Mouse (Mus musculus) limb, embryonic 14.5 days (tissue): ENCODE data around the gene P3h4. TPM values are rescaled to one million over a fixed set of nuclear protein-coding genes. Genes with fewer than 3 reads are reported as not detected.

Source experiments
- ATAC-seq: fragments of 200-750 bp; cut with Nextera tagmentation; 2 replicates; pipeline ENCODE4 v1.8.0; 2017; ENCODE audit warnings: low read depth, moderate number of reproducible peaks, moderate TSS enrichment; ENCODE audit not compliant: low FRiP score
- DNase-seq: peaks from one replicate; pipeline ENCODE4 v3.0.0-alpha.2; 2015; ENCODE audit warnings: low spot score
- H3K27ac ChIP-seq: fragments of 300-500 bp; sonication (generic); replicated peaks from 2 replicates; pipeline ENCODE4 v1.5.1; 2014; ENCODE audit warnings: low read depth, mild to moderate bottlenecking, low read length, moderate library complexity, mixed read lengths
- H3K27me3 ChIP-seq: fragments of 300-500 bp; sonication (generic); 2 replicates; pipeline ENCODE4 v1.6.1; 2014; ENCODE audit warnings: low read length, mixed read lengths; ENCODE audit not compliant: control insufficient read depth, insufficient read depth
- H3K36me3 ChIP-seq: fragments of 300-500 bp; sonication (generic); 2 replicates; pipeline ENCODE4 v1.6.1; 2014; ENCODE audit warnings: mild to moderate bottlenecking, low read length, moderate library complexity, mixed read lengths; ENCODE audit not compliant: control insufficient read depth, insufficient read depth
- H3K4me1 ChIP-seq: fragments of 300-500 bp; sonication (generic); 2 replicates; pipeline ENCODE4 v1.6.1; 2014; ENCODE audit warnings: antibody characterized with exemption, low read length, mixed read lengths; ENCODE audit not compliant: control insufficient read depth, insufficient read depth
- H3K4me2 ChIP-seq: fragments of 300-500 bp; sonication (generic); replicated peaks from 2 replicates; pipeline ENCODE4 v1.6.1; 2014; ENCODE audit warnings: low read depth, mild to moderate bottlenecking, low read length, moderate library complexity; ENCODE audit not compliant: severe bottlenecking
- H3K4me3 ChIP-seq: fragments of 300-500 bp; sonication (generic); replicated peaks from 2 replicates; pipeline ENCODE4 v1.5.1; 2014; ENCODE audit warnings: low read length
- H3K9ac ChIP-seq: fragments of 300-500 bp; sonication (generic); 2 replicates; pipeline ENCODE4 v1.6.1; 2014; ENCODE audit warnings: mild to moderate bottlenecking, low read depth, low read length, moderate library complexity; ENCODE audit not compliant: severe bottlenecking
- H3K9me3 ChIP-seq: fragments of 300-500 bp; sonication (generic); 2 replicates; pipeline ENCODE4 v1.6.1; 2016; ENCODE audit warnings: low read length; ENCODE audit not compliant: control insufficient read depth
- POLR2A ChIP-seq: fragments of 200-500 bp; IDR thresholded peaks from 2 replicates; pipeline ENCODE4 v1.8.0; 2012; ENCODE audit warnings: inconsistent platforms, mild to moderate bottlenecking, moderate library complexity, borderline replicate concordance; ENCODE audit not compliant: insufficient read depth, insufficient read length; ENCODE audit errors: extremely low read depth
- WGBS: fragments of 180-500 bp; shearing (Covaris S2); extraction: QIAGEN DNeasy Blood & Tissue Kit; methylation state at CpG from one replicate; pipeline ENCODE4 v1.1.7; 2014; 5-methylcytosine and 5-hydroxymethylcytosine counted together
- polyA plus RNA-seq, 2 experiments: library from polyadenylated mRNA; depleted of rRNA in 1 of 2; stranded (reverse) in 1 of 2; unstranded in 1 of 2; fragments of >200 nt; fragmentation: Nextera tagmentation in 1 of 2; extraction: Ambion mirVana in 1 of 2; gene quantifications; 2 replicates each; pipeline versions ENCODE4 v1.2.1 to v1.2.3; 2012 to 2014

The P3h4 gene
- polyA plus RNA-seq, 2 experiments: 95.2 to 120 TPM

- no peak for TF ChIP-seq POLR2A
- ATAC-seq (no peak), DNase-seq (no peak)
- no peak overlapping the region for H3K4me2 ChIP-seq
- no peak overlapping the region for H3K9ac ChIP-seq
- WGBS: 65% methylated on average over 9 of the region's 9 CpGs
- H3K27ac ChIP-seq: no peak overlapping the region
- no peak overlapping the region for H3K4me3 ChIP-seq
- peaks cover 19% of the 10 kb centered on the region for H3K4me1 ChIP-seq
- H3K36me3 ChIP-seq: peaks cover 3% of the 10 kb centered on the region; the same call in 1 of the 2 replicates
- H3K27me3 ChIP-seq: no peaks in the 10 kb centered on the region
- no peaks in the 10 kb centered on the region for H3K9me3 ChIP-seq
Measured at GRCm38 (mm10) chr11:100399320-100399719, 15.3 kb downstream of the P3h4 start.

DNA sequence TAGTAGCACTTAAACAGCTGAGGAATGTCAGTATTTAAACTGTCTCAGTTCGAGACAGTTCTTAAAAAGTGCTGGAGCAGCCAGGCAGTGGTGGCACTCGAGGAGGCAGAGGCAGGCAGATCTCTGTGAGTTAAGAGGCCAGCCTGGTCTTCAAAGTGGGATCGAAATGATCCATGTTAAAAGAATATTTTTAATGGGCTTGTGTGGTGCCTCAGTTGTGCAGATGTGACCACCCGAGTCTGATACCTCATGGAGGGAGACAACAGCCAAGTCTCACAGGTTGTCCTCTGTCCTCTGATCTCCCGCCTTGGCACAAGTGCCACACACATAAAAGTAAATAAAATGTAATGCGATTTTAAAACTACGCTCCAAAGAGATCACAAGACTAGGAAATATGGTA lies 16.1 kb downstream of the P3h4 start:
- ATAC-seq (no peak), DNase-seq (no peak)
- Histone ChIP-seq H3K27ac (no peak overlapping the region), H3K4me3 (no peak overlapping the region), H3K4me2 (no peak overlapping the region), H3K27me3 (no peaks in the 10 kb centered on the region), H3K4me1 (peaks cover 19% of the 10 kb centered on the region), H3K9me3 (no peaks in the 10 kb centered on the region), H3K36me3 (peaks cover 3% of the 10 kb centered on the region; the same call in 1 of the 2 replicates), H3K9ac (no peak overlapping the region)
- WGBS: 92% methylated on average over 7 of the region's 7 CpGs
- TF ChIP-seq POLR2A: no peak

DNA sequence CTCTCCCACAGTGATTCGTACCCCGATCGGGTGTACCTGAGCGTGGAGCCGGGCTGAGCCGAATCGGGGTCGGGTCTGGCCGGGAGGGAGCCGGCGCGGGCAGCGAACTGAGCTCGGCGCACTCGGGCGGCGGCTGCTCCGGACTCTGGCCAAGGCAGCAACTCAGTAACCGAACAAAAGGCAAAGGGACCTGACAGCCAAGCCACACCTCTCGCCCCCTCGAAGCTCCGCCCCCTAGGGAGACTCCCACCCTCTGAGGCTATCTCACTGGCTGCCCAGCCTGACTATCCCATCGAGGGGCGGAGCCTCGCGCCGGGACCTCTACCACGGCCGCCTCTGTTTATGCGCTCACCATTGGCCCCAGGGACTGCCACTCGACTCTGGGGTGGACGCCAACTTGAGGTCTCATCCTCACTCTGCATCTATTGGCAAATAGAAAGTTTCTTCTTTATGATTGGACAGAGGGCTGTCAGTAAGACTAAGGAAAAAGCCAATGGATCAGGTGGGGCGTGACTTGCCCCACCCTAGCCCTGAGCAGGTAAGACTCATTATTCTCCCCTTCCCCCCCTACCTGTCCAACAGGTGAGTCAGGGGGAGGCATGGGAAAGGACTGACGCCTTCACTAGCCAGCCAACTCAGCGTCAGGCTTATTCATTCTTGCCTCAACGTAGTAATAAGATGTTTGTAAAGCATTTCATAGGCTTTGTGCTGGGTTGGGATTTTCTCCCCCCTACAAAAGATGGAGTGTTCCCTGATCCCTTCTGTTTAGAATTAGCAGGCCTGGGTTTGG lies 16.8 kb downstream of the P3h4 start, which contains the start of gene Jup:
Jup (minus strand) TSS at position 164 of the 790 bp plus-strand sequence.
- Histone ChIP-seq H3K27ac (peak within 1 kb of the TSS; percentile 46), H3K4me2 (peak within 1 kb of the TSS; percentile 80), H3K9ac (peak within 1 kb of the TSS; percentile 72), H3K4me1 (peaks cover 19% of the 10 kb centered on the region), H3K9me3 (no peaks in the 10 kb centered on the region), H3K4me3 (peak within 1 kb of the TSS; percentile 70), H3K27me3 (no peaks in the 10 kb centered on the region), H3K36me3 (peaks cover 3% of the 10 kb centered on the region; the same call in 1 of the 2 replicates)
- peak; percentile 84; the same call in 1 of the 2 replicates for TF ChIP-seq POLR2A
- peak; percentile 94 for ATAC-seq
- under 1% methylated on average over 32 of the region's 37 CpGs for WGBS
- peak; percentile 99 for DNase-seq

DNA sequence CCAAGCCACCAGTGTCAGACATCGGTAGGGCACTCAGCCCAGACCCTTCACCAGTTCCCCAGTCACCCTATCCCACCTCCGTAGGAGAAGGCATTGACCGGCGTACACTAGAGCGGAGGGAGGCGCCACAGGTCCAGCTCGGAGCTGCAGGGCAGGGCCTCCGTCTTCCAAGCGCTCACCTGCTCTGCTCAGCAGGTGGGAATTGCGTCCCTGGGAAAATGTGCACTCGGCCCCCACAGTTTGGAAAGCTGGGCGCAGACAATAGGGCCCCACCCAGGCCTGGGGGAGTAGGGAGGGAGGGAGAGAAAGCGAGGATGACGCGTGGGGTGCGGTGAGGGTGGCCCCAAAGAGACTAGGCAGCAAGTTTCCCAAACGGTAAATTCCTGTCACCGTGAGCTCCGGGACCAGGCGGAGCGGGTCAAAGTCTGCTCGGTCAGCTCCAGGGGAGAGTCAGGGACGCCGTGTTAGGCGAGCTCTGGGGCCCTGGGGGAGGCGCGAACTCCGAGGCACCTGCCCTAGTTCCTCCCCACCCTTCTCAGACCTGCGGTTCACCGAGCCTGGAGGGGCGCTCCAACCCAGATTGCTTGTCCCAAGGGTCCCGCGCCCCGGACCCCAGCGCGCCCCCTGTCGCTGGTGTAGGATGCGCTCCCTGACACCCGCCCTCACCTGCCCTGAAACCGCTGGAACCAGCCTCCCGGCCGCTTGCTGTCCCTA lies 17.6 kb downstream of the P3h4 start:
- DNase-seq: no peak
- peak overlapping the region; percentile 46 for H3K27ac ChIP-seq
- H3K9ac ChIP-seq: peak overlapping the region; percentile 72
- peak; percentile 28; the same call in 1 of the 2 replicates for ATAC-seq
- peak overlapping the region; percentile 70 for H3K4me3 ChIP-seq
- H3K36me3 ChIP-seq: peaks cover 3% of the 10 kb centered on the region; the same call in 1 of the 2 replicates
- WGBS: 3% methylated on average over 21 of the region's 42 CpGs
- H3K4me1 ChIP-seq: peaks cover 19% of the 10 kb centered on the region
- H3K27me3 ChIP-seq: no peaks in the 10 kb centered on the region
- peak overlapping the region; percentile 80 for H3K4me2 ChIP-seq
- H3K9me3 ChIP-seq: no peaks in the 10 kb centered on the region
- no peak for TF ChIP-seq POLR2A
